Mouse (Mus musculus): Measurements from ENCODE around the gene Fbxl12. TPM values are rescaled to one million over a fixed set of nuclear protein-coding genes. Genes with fewer than 3 reads are reported as not detected.
A peak's percentile ranks its signal among the peaks of the same experiment; 100 is the strongest.
"Not testable (repeated sequence)": the region's sequence is repeated elsewhere in the genome, so short reads cannot be mapped to it uniquely, and the experiment has no call there.

Fbxl12 gene
- total RNA-seq, 2 experiments from 2014 or later: 12.4 to 16.8 TPM

DNA sequence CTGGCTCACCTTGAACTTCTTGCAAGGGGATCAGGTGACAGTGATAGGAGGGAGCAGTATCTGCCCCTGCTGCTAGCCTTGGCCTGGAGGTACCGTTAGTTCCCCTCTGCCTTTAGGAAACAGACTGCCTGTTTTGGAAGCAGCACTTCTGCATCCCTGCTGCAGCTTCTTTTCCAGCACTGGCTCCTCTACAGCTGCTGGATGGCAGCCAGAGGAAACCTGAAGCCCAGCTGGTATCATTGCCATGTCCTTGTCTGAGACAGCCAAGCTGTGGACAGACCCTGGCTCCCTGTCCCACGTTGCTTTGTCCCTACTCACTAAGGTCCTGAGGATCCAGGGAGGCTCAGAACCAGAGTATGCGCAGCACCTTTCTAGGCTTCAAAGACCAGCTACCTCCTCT is 13.0 kb upstream of the Fbxl12 start:
- intact Hi-C loops (cut with DNase I): no loop called here
- DNase-seq: peak; percentile 56 to 68

DNA sequence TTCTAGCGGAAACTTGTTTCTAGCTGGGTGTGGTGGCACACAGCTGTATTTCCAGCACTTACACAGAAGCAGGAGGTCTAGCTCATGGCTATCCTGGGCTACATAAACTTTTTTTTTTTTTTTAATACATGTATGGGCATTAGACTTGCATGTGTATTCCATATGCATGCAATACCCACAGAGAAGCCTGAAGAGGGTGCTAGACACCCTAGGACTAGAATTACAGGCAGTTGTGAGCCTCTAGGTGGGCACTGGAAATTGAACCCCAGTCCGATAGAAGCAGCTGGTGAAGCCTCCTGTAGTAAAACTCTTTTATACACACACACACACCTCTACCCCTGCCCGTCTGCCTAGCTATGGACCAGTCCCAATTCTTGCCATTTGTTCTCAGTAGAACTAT is 9.3 kb upstream of the Fbxl12 start:
- intact Hi-C loops (cut with DNase I): no loop called here
- no peak for DNase-seq

DNA sequence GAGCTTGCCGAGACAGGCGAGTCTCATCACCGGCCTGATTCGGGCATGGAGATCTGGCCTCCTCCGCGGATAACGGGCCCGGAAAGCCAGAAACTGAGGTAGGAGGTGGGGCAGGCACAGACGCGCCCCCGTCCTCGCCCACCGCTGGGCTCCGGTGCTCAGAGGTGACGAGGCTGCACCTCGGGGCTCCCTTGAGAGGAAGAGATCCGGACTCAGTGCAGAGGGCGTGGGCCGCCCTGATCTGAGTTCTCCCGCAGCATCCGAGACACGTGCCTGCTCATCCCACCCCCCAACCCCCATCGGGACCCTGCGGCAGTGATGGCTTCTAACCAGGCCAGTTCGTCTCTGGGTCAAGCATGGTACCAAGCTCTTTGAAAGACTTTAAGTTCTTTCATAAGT is 7.7 kb upstream of the Fbxl12 start:
- intact Hi-C loops (cut with DNase I): no loop called here

DNA sequence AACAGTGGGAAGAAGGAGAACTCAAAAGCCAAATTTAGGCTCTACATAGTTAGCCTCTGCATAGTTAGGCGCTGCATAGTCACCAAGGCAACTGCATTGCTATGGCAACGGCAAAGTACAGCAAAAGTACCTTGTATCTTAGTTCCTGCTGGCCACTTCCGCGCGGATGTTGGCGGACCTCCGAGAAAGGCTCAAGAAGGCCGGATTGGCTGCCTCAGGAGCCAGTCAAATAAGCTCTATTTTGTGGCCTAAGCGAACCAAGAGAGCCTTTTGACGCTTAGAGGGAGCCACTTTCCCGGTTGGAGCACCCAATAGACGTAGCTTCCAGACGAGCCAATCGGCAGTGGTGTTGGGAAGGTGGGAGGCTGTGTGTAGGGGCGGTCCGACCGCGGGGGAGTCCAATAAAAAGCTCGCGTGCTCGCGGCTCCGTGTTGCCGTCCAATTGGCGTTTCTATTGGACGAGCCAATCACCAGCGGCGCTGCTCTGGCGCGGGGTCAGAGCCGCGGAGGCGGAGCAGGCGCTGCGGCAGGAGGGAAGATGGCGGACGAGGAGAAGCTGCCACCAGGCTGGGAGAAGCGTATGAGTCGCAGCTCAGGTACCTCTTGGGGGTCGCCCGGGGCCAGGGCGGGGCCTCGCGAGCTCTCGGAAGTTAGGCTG is 7.2 kb upstream of the Fbxl12 start, which contains the start of gene Pin1:
Gene Pin1, plus strand, starts transcription at position 494 of the 658 bp plus-strand sequence.
- intact Hi-C loops (cut with DNase I): no loop called here
- peak; percentile 96 to 97 for DNase-seq

More for the DNA sequence above, 7.7 kb upstream of the Fbxl12 start:
- no peak for DNase-seq

DNA sequence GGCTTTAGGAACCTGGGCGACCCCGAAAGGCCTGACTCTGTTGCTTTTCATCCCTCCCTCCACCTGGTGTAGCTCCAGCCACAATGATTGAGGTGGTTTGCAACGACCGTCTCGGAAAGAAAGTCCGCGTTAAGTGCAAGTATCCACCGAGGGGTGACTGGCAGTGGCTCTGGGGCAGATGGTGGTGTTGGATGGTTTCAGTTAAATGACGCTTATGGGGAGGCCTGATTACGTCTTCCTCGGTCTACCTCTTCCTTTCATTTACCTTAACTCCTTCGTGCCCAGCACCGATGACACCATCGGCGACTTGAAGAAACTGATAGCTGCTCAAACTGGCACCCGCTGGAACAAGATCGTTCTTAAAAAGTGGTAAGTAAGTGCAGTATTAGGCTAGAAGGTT is 554 bp upstream of the Fbxl12 start:
- DNase-seq: no peak
- intact Hi-C loops (cut with DNase I): loop anchor here (2.0 to 10.0 kb wide), 2 partner anchors 64 to 180 kb away; partner anchors contain the start of genes Zfp26 and Zfp846

DNA sequence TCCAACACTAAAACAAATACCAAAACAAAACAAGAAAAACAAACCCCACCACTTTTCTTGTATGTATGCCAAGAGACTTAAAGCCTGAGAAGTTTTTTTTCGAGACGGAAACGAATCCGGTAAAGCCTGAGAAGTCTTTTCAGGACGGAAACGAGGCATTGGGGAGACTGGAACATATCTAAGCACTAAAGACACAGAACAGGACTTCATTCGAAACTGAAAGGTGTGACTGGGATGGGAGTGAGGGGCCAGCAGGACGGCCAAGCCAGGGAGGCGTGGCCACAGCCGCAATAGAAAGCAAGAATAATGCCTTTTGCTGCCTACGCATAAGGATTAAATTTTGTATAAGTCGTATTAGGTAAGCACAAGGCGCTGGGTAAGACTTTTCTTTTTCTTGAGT is 786 bp downstream of the Fbxl12 start:
- intact Hi-C loops (cut with DNase I): loop anchor here (2.0 to 10.0 kb wide), 2 partner anchors 63 to 179 kb away; partner anchors contain the start of genes Zfp26 and Zfp846
- no peak for DNase-seq

DNA sequence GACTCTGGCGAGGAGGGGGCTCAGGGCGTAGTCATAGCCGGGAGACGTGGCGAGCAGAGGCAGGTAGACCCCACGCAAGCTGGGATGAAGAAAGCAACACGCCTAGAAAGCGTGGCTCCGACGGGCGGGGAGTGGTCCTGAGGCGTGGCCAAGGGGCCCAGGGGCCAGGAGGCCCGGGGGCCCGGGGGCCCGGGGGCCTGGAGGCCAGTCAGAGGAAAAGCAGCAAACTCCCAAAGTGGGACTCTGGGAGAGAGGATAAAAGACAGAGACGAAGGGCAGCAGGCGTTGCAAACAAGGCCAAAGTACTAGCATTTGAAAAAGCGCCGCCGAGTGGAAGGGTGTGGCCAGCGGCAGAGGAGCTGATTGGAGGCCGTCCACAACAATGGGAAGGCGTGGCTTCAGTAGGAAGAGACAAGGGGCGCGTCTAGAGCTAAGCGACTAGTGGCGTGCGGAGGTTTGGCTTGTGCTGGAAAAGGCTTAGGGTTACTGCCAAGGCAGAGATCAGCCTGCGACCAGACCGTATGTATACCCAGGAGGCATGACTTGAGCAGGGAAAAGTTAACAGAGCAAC is 1.6 kb downstream of the Fbxl12 start:
- intact Hi-C loops (cut with DNase I): loop anchor here (10.0 kb wide), 1 partner anchor 178 kb away; the partner anchor contains the start of gene Zfp26
- peak; percentile 83 to 89 for DNase-seq

DNA sequence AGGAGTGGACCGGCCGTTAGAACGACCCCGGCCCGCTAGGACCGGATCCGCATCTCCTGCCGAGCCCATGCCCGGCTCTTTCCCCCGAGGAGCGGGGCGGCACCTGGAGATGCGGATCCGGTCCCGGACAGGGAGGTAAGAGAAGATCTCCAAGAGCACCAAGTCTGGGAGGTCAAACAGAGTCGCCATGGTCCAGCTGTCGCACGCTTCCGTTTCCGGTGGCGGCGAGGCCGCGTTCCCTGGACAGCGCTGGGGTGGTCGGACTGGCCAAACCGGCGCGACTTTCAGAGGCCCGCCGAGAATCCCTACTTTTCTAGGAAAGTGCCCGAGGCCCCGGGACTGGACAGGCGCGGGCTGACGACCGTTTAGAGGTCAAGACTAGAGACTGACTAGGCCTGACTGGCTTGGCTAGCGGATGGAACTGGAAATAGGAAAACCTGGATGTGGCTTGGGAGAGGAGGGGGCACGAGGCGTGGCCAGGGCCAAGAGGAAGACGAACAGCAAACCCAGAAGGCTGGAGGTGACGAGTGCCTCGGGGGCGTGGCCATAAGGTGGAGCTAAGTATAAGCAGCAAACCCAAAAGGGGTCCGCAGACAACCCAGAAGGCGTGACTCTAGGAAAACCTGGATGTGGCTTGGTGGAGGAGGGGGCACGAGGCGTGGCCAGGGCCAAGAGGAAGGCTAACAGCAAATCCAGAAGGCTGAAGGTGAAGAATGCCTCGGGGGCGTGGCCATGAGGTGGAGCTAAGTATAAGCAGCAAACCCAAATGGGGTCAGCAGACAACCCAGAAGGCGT is 2.3 kb downstream of the Fbxl12 start, which contains the start of gene Ubl5:
Gene Ubl5, plus strand, starts transcription at position 778 of the 795 bp plus-strand sequence.
- DNase-seq: peak; percentile 80 to 87
- intact Hi-C loops (cut with DNase I): loop anchor here (10.0 kb wide), 1 partner anchor 177 kb away; the partner anchor contains the start of gene Zfp26

DNA sequence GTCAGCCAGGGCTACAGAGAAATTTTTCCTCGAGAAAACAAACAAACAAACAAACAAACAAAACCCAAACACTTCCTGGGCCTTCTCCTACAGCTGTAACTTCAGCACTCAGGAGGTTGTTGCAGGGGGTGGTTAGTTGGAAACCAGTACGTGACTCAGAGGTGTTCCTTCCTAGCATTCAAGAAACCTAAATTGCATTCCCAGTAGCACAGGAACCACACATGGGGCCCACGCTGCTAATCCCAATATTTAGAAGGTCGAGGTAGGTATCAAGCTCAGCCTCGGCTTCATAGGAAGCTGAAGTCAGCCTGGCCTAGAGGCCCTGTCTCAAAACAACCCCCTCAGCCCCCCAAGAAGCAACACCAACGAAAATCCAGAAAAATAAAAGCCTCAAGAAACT is 3.1 kb downstream of the Fbxl12 start:
- DNase-seq: no peak
- intact Hi-C loops (cut with DNase I): loop anchor here (10.0 kb wide), 1 partner anchor 177 kb away; the partner anchor contains the start of gene Zfp26

DNA sequence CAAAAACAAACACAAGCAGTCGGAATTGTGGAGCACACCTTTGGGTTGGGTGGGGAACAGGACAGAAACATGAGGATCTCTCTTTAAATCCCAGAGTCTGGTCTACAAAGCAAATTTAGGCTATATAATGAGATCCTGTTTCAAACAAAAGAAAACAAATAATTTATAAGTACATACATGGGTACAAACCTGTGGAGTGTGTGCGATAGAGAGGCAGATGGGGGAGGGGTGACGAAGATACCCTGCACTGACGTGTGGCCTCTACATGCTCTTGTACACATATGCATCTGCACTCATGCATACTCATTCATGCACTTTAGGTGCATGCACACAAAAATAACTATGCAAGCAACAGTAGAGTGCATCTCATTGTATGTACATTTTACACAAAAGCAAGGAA is 5.1 kb downstream of the Fbxl12 start:
- no peak for DNase-seq
- intact Hi-C loops (cut with DNase I): no loop called here

DNA sequence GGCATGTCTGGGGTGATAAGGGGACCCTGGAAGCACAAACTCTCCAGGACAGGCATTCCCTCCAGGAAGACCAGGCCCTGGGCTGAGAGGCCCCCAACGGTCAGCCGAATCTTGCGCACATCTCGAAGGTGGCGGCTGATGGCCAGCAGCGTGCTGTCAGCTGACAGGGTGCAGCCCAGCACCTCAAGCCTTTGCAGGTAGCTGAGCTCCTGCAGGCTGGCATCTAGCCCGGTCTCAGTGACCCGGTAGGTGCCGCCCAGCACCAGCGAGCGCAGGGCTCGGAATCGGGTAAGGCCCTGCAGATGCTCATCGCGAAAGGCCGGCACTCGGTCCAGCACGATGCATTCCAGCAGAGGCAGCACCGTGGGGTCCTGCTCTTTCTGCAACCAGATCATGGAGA is 6.0 kb downstream of the Fbxl12 start:
- DNase-seq: no peak
- intact Hi-C loops (cut with DNase I): no loop called here

DNA sequence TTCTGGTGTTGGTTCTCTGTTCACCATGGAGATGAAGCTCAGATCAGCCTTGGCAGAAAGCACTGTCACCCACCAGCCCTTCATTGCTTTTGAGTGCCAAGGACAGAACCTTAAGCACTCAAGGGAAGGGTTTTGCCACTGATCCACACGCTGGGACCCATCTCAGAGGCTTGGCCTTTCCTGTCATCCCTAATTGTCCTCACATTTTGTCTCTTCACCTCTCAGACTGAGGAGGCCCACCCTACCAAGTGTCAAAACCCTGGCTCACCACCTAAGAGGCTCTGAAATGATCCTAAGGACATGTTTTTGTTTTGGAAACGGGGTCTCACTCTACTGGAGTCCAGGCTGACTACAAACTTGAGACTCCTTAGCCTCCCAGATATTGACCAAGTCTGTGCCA is 7.8 kb downstream of the Fbxl12 start:
- DNase-seq: no peak
- intact Hi-C loops (cut with DNase I): no loop called here

DNA sequence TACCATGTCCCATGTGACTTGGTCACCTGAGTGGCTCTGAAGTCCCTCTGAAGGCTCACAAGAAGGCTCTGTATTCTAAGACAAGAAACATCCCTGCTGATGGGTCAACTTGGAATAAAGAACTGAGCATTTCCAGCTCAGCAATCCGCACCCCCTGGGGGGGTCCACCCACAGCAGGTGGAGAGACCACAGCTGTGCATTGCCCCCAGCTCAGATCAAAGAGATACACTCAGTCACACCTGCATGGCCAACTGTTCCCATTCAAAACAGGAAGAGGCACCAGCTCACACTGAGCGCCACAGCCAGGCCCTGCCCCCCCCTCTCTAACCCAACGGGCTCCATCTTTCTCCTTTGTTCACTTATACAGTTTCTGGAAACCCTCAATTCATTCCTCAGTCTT is 8.3 kb downstream of the Fbxl12 start:
- intact Hi-C loops (cut with DNase I): no loop called here
- no peak for DNase-seq

DNA sequence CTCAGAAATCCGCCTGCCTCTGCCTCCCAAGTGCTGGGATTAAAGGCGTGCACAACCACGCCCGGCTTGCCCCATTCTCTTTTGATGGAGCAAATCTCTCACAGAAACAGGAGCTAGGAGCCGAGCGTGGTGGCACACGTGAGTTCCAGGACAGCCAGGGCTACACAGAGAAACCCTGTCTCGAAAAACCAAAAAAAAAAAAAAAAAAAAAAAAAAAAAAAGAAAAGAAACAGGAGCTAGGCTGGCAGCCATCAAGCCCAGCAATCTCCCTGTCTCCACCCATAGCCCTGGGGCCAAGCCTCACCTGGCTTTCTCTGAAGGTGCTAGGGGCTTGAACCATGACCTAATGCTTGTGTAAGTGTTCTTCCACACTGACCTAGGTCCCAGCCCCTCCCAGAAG is 8.9 kb downstream of the Fbxl12 start:
- DNase-seq; intact Hi-C loops (cut with DNase I): not testable (repeated sequence)

DNA sequence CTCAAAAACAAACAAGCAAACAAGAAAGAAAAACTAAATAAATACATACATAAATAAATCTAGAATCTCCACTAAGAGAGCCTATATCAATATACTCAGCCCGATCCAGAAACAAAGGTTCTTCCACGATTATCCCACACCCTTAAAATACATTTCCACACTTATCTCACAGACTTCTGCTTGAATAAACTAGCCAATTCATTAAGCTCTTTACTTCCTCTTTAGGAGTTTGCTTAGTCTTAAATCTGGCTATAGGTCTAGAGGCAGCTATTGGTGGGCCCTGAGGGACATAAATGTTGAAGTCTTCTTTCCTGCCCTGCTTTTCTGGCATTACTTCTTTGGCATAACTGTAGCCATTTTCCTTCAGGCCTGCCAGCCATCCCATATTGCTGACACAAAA is 13.2 kb downstream of the Fbxl12 start:
- intact Hi-C loops (cut with DNase I): no loop called here
- no peak for DNase-seq

DNA sequence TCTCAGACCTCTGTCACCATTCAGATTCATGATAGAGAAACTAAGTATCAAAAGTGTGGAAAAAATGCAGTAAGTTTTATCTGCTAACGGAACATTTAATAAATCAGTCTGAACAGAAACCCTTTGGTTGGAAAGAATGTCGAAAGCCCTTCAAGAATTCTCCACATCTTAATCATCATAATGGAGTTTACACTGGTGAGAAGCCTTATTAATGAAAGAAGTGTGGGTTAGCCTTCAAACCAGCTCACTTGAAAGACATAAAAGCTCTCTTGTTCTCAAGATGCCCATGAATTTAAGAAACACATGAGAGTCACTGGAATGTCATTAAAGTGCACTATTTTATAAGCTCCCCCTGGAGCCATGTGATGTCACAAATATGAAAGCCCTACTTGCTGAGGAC is 27.9 kb downstream of the Fbxl12 start:
- no peak for DNase-seq

DNA sequence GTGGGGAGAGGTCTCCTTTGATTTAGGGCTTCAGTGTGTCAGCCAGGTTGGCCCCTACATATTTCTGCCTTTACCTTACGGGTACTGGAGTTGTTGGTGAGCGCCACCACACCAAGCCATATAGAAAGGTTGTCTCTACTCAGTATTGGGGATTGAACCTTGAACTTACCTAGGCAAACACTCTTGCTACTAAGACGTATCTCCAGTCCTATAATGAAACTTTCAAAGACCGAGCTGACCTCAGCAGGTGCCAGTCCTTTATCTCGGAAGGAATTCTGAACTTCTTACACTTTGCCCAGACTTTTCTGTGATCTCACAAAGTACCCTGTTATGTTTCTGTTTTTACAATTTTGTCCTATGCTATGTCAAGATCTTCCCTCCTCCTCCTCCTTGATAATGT is 32.6 kb downstream of the Fbxl12 start:
- intact Hi-C loops (cut with DNase I): no loop called here
- no peak for DNase-seq

More for the DNA sequence above, 27.9 kb downstream of the Fbxl12 start:
- intact Hi-C loops (cut with DNase I): no loop called here

DNA sequence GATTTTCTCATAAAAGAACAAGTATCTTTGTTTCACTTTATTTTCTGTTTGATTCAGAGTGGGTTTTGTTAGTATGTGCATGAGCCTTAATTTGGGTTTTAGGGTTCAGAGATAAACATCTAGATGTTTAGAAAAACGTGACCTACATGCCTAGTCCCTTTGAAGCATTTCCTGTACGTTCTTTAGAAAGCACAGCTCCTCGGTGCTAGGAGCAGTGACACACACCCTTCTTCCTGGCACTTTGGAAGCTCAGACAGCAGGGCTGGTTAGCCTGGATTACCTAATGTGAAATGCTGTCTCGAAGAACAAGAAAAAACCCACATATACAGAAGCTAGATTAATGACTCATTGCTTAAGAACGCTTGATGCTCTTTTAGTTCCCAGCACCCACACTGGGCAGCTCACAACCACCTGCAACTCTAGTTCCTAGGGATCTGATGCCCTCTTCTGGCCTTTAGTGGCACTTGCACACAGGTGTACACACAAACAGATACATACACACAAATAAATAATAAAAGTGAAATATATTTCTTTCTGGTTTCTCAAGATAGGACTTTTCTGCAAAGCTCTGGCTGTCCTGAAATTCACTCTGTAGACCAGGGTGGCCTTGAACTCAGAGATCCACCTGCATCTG is 34.6 kb downstream of the Fbxl12 start:
- DNase-seq: no peak

DNA sequence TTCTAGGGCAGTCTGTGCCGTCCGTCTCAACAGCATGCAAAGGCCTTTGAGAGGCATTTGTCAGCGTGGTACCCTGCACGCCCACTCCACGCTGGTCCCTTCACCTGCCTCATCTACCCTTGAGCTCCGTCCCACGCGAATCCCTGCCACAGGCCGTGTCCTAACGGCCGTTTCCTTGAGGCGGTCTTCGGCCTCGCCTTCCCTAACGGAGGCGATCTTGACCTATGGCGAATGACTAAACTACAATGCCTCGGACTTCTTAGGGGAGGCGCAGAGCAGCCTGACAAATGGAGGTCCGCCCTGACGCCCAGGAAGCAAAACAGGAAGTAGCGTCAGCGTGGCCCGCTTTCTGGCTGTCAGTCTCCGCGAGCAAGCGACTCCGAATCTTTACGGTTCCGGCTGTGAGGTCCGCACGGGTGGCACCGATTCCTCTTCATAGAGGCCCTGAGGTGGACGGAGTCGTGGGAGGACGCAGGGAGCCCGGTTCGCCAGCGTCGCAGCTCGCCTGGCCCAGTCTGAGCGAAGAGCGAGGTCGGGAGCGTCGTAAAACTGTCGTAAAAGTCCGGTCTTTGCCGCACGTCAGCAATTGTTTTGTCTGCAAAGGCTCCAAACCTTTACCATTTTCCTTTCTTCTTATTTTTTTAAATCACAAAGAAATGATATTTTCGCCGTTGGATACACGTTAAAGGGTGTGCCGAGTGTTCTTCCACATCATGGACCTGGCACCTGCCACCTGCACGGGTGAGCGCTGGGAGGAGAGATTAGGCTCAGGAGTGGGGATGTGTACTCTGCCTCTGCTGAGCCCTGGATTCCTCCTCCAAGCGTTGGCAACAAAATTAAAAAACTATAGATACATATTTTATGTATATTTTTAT is 37.2 kb downstream of the Fbxl12 start:
- DNase-seq: peak; percentile 84 to 87
- intact Hi-C loops (cut with DNase I): no loop called here

More for the DNA sequence above, 34.6 kb downstream of the Fbxl12 start:
- intact Hi-C loops (cut with DNase I): no loop called here

DNA sequence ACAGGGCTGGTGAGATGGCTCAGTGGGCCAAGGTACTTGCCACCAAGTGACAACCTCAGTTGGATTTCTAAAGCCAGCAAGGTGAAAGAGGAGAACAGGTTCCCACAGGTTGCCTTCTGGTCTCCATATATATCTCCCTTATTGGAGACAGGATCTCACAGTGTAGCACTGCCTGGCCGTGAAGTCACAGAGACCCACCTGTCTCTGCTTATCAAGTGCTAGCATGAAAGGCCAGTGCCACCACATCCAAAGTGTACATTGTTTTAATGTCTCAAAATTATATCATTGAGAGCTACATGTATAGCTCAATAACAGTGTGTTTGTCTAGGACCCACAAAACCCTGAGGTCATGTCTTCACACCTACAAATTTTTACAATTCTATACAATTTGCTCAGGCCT is 38.3 kb downstream of the Fbxl12 start:
- no peak for DNase-seq
- intact Hi-C loops (cut with DNase I): no loop called here
